Mouse (Mus musculus): Measurements from ENCODE around the gene Ube2v1. TPM values are rescaled to one million over a fixed set of nuclear protein-coding genes. Genes with fewer than 3 reads are reported as not detected.

The Ube2v1 gene
- total RNA-seq, 1 experiment: 115 TPM

GRCm38 (mm10) chr2:167657973-167658372 lies 26.1 kb upstream of the Ube2v1 start:
- in situ Hi-C loops (cut with MboI; ENCODE audit: low sequenced_read_pairs in 2 of 2, unreplicated experiment in 2 of 2): no loop called here
- Histone ChIP-seq H3K9me3 (ENCODE audit: control insufficient read depth, insufficient read depth, low read depth, low read length) (no peaks in the 10 kb centered on the region), H3K4me3 (ENCODE audit: insufficient read depth in 1 of 2, low read depth in 1 of 2, low read length in 2 of 2, poor library complexity in 1 of 2, severe bottlenecking in 1 of 2) (no peak overlapping the region), H3K36me3 (ENCODE audit: control insufficient read depth, insufficient read depth, low read length, poor library complexity, severe bottlenecking) (peaks cover 26% of the 10 kb centered on the region; the same call in 1 of the 2 replicates), H3K9ac (ENCODE audit: insufficient read depth, low read depth, low read length, poor library complexity, severe bottlenecking) (no peak overlapping the region), H3K27ac (ENCODE audit: insufficient read depth, low read depth, low read length, poor library complexity, severe bottlenecking) (no peak overlapping the region), H3K4me1 (ENCODE audit: control insufficient read depth in 2 of 2, insufficient read depth in 2 of 2, low read length in 2 of 2, poor library complexity in 1 of 2) (peaks cover 0 to 21% of the 10 kb centered on the region in 2 experiments; a peak in 2 of 4 replicates)
- no peak for TF ChIP-seq MAFK (IDR thresholded peaks at IDR 0.05; ENCODE audit: insufficient read depth, low read depth, low read length)
- TF ChIP-seq CHD2 (IDR thresholded peaks at IDR 0.05; ENCODE audit: low read depth, low read length): no peak
- no peak for DNase-seq (ENCODE audit: low read depth, low spot score)

GRCm38 (mm10) chr2:167656629-167657478 lies 25.0 kb upstream of the Ube2v1 start:
- Histone ChIP-seq H3K9me3 (ENCODE audit: control insufficient read depth, insufficient read depth, low read depth, low read length) (no peaks in the 10 kb centered on the region), H3K9ac (ENCODE audit: insufficient read depth, low read depth, low read length, poor library complexity, severe bottlenecking) (no peak overlapping the region), H3K4me1 (ENCODE audit: control insufficient read depth in 2 of 2, insufficient read depth in 2 of 2, low read length in 2 of 2, poor library complexity in 1 of 2) (peaks cover 0 to 19% of the 10 kb centered on the region in 2 experiments; a peak in 2 of 4 replicates), H3K4me3 (ENCODE audit: insufficient read depth in 1 of 2, low read depth in 1 of 2, low read length in 2 of 2, poor library complexity in 1 of 2, severe bottlenecking in 1 of 2) (no peak overlapping the region), H3K27ac (ENCODE audit: insufficient read depth, low read depth, low read length, poor library complexity, severe bottlenecking) (no peak overlapping the region), H3K36me3 (ENCODE audit: control insufficient read depth, insufficient read depth, low read length, poor library complexity, severe bottlenecking) (peaks cover 29% of the 10 kb centered on the region; the same call in 1 of the 2 replicates)
- in situ Hi-C loops (cut with MboI; ENCODE audit: low sequenced_read_pairs in 2 of 2, unreplicated experiment in 2 of 2): no loop called here
- no peak for TF ChIP-seq ZNF384 (IDR thresholded peaks at IDR 0.05; ENCODE audit: low read depth, low read length)
- TF ChIP-seq ZC3H11A (IDR thresholded peaks at IDR 0.05; ENCODE audit: borderline replicate concordance, low read depth, low read length): no peak
- TF ChIP-seq CHD2 (IDR thresholded peaks at IDR 0.05; ENCODE audit: low read depth, low read length): no peak
- no peak for TF ChIP-seq HCFC1 (IDR thresholded peaks at IDR 0.05; ENCODE audit: borderline replicate concordance, insufficient read depth, low read length)
- no peak for TF ChIP-seq MAFK (IDR thresholded peaks at IDR 0.05; ENCODE audit: insufficient read depth, low read depth, low read length)
- no peak for DNase-seq (ENCODE audit: low read depth, low spot score)

- no peak overlapping the region for H3K9ac ChIP-seq (ENCODE audit: insufficient read depth, low read depth, low read length, poor library complexity, severe bottlenecking)
- H3K9me3 ChIP-seq (ENCODE audit: control insufficient read depth, insufficient read depth, low read depth, low read length): no peaks in the 10 kb centered on the region
- TF ChIP-seq HCFC1 (IDR thresholded peaks at IDR 0.05; ENCODE audit: borderline replicate concordance, insufficient read depth, low read length) (no peak), ZNF384 (IDR thresholded peaks at IDR 0.05; ENCODE audit: low read depth, low read length) (no peak), CHD2 (IDR thresholded peaks at IDR 0.05; ENCODE audit: low read depth, low read length) (no peak), ZC3H11A (IDR thresholded peaks at IDR 0.05; ENCODE audit: borderline replicate concordance, low read depth, low read length) (no peak), MAFK (IDR thresholded peaks at IDR 0.05; ENCODE audit: insufficient read depth, low read depth, low read length) (no peak)
- DNase-seq (ENCODE audit: low read depth, low spot score): no peak
- in situ Hi-C loops (cut with MboI; ENCODE audit: low sequenced_read_pairs in 2 of 2, unreplicated experiment in 2 of 2): no loop called here
- H3K4me1 ChIP-seq (ENCODE audit: control insufficient read depth in 2 of 2, insufficient read depth in 2 of 2, low read length in 2 of 2, poor library complexity in 1 of 2): peaks cover 0 to 16% of the 10 kb centered on the region in 2 experiments; a peak in 2 of 4 replicates
- no peak overlapping the region for H3K4me3 ChIP-seq (ENCODE audit: insufficient read depth in 1 of 2, low read depth in 1 of 2, low read length in 2 of 2, poor library complexity in 1 of 2, severe bottlenecking in 1 of 2)
- H3K36me3 ChIP-seq (ENCODE audit: control insufficient read depth, insufficient read depth, low read length, poor library complexity, severe bottlenecking): peaks cover 35% of the 10 kb centered on the region; the same call in 1 of the 2 replicates
- H3K27ac ChIP-seq (ENCODE audit: insufficient read depth, low read depth, low read length, poor library complexity, severe bottlenecking): no peak overlapping the region
These were observed 23.2 kb upstream of the Ube2v1 start for GRCm38 (mm10) chr2:167654911-167655600.

- peaks cover 35% of the 10 kb centered on the region; the same call in 1 of the 2 replicates for H3K36me3 ChIP-seq (ENCODE audit: control insufficient read depth, insufficient read depth, low read length, poor library complexity, severe bottlenecking)
- TF ChIP-seq ZNF384 (IDR thresholded peaks at IDR 0.05; ENCODE audit: low read depth, low read length) (no peak), CHD2 (IDR thresholded peaks at IDR 0.05; ENCODE audit: low read depth, low read length) (no peak), MAFK (IDR thresholded peaks at IDR 0.05; ENCODE audit: insufficient read depth, low read depth, low read length) (no peak), HCFC1 (IDR thresholded peaks at IDR 0.05; ENCODE audit: borderline replicate concordance, insufficient read depth, low read length) (no peak)
- no peak overlapping the region for H3K27ac ChIP-seq (ENCODE audit: insufficient read depth, low read depth, low read length, poor library complexity, severe bottlenecking)
- no peaks in the 10 kb centered on the region for H3K9me3 ChIP-seq (ENCODE audit: control insufficient read depth, insufficient read depth, low read depth, low read length)
- no peak overlapping the region for H3K4me3 ChIP-seq (ENCODE audit: insufficient read depth in 1 of 2, low read depth in 1 of 2, low read length in 2 of 2, poor library complexity in 1 of 2, severe bottlenecking in 1 of 2)
- H3K4me1 ChIP-seq (ENCODE audit: control insufficient read depth in 2 of 2, insufficient read depth in 2 of 2, low read length in 2 of 2, poor library complexity in 1 of 2): peaks cover 0 to 4% of the 10 kb centered on the region in 2 experiments; a peak in 1 of 4 replicates
- in situ Hi-C loops (cut with MboI; ENCODE audit: low sequenced_read_pairs in 2 of 2, unreplicated experiment in 2 of 2): no loop called here
- DNase-seq (ENCODE audit: low read depth, low spot score): no peak
- H3K9ac ChIP-seq (ENCODE audit: insufficient read depth, low read depth, low read length, poor library complexity, severe bottlenecking): no peak overlapping the region
These were observed 20.8 kb upstream of the Ube2v1 start for GRCm38 (mm10) chr2:167652694-167653093.
